Mouse (Mus musculus) cerebellum, adult 8-10 months (tissue): ENCODE data around the gene Clcn5.
A peak's percentile ranks its signal among the peaks of the same experiment; 100 is the strongest.

Experiments used
- DNase-seq: peaks from one replicate; pipeline ENCODE4 v3.0.0; 2022

Gene Clcn5

GRCm38 (mm10) chrX:7188311-7188807, 130.8 kb downstream of the Clcn5 start:
- DNase-seq: peak; percentile 55

GRCm38 (mm10) chrX:7187455-7188310, 131.5 kb downstream of the Clcn5 start:
- DNase-seq: peak; percentile 8

- no peak for DNase-seq
Measured at GRCm38 (mm10) chrX:7170156-7170555, 149.0 kb downstream of the Clcn5 start.

GRCm38 (mm10) chrX:7168799-7169198, 150.4 kb downstream of the Clcn5 start:
- no peak for DNase-seq

- no peak for DNase-seq
Measured at GRCm38 (mm10) chrX:7157976-7158375, 161.2 kb downstream of the Clcn5 start.

- no peak for DNase-seq
Measured at GRCm38 (mm10) chrX:7156026-7156732, 163.0 kb downstream of the Clcn5 start.

- no peak for DNase-seq
Measured at GRCm38 (mm10) chrX:7150129-7150528, 169.0 kb downstream of the Clcn5 start.

GRCm38 (mm10) chrX:7146156-7146555, 173.0 kb downstream of the Clcn5 start:
- no peak for DNase-seq

GRCm38 (mm10) chrX:7121618-7122280, 197.4 kb downstream of the Clcn5 start:
- DNase-seq: no peak

GRCm38 (mm10) chrX:7114885-7115284, 204.3 kb downstream of the Clcn5 start:
- no peak for DNase-seq
